Mouse (Mus musculus) hindlimb bud, embryonic 11.5 days (tissue): Measurements from ENCODE around the gene Gad1.
"Not testable (repeated sequence)": the region's sequence is repeated elsewhere in the genome, so short reads cannot be mapped to it uniquely, and the experiment has no call there.

Experiments used
- DNase-seq: peaks from one replicate; pipeline ENCODE4 v3.0.0-alpha.2; 2012; ENCODE audit warnings: low read depth, low spot score; ENCODE audit errors: extremely low spot score

Gad1 gene

GRCm38 (mm10) chr2:70552772-70553171 is at the start of gene Gad1:
Gene Gad1, plus strand, starts transcription at chr2:70553072.
- no peak for DNase-seq

GRCm38 (mm10) chr2:70503436-70503835 is 49.4 kb upstream of the Gad1 start:
- DNase-seq, result no peak

- no peak for DNase-seq
Observed at GRCm38 (mm10) chr2:70505229-70505628, 47.6 kb upstream of the Gad1 start.

- DNase-seq, result no peak
Observed at GRCm38 (mm10) chr2:70505896-70506295, 47.0 kb upstream of the Gad1 start.

- no peak for DNase-seq
Observed at GRCm38 (mm10) chr2:70506372-70506771, 46.5 kb upstream of the Gad1 start.

- no peak for DNase-seq
Observed at GRCm38 (mm10) chr2:70508496-70508895, 44.4 kb upstream of the Gad1 start, which contains the start of gene Erich2. Gene Erich2, plus strand, starts transcription at chr2:70508819.

- no peak for DNase-seq
Observed at GRCm38 (mm10) chr2:70509021-70509632, 43.7 kb upstream of the Gad1 start.

GRCm38 (mm10) chr2:70538283-70538682 is 14.6 kb upstream of the Gad1 start:
- DNase-seq, result not testable (repeated sequence)

- DNase-seq, result no peak
Observed at GRCm38 (mm10) chr2:70550671-70551070, 2.2 kb upstream of the Gad1 start.

GRCm38 (mm10) chr2:70551446-70551845 is 1.4 kb upstream of the Gad1 start:
- no peak for DNase-seq

GRCm38 (mm10) chr2:70552067-70552598 is 739 bp upstream of the Gad1 start:
- DNase-seq, result no peak

- no peak for DNase-seq
Observed at GRCm38 (mm10) chr2:70553826-70554225, 954 bp downstream of the Gad1 start.

- DNase-seq, result peak; percentile 82
Observed at GRCm38 (mm10) chr2:70558112-70558842, 5.4 kb downstream of the Gad1 start.

- no peak for DNase-seq
Observed at GRCm38 (mm10) chr2:70558843-70559451, 6.1 kb downstream of the Gad1 start.

- peak; percentile 73 for DNase-seq
Observed at GRCm38 (mm10) chr2:70559520-70559919, 6.6 kb downstream of the Gad1 start.

- DNase-seq, result no peak
Observed at GRCm38 (mm10) chr2:70561077-70561795, 8.4 kb downstream of the Gad1 start.

- DNase-seq, result no peak
Observed at GRCm38 (mm10) chr2:70562011-70562491, 9.2 kb downstream of the Gad1 start.

GRCm38 (mm10) chr2:70562611-70562980 is 9.7 kb downstream of the Gad1 start:
- DNase-seq, result no peak

GRCm38 (mm10) chr2:70562981-70563671 is 10.3 kb downstream of the Gad1 start:
- no peak for DNase-seq
